ENCODE assay signal across 19 mouse cellular contexts in the genomic region with DNA sequence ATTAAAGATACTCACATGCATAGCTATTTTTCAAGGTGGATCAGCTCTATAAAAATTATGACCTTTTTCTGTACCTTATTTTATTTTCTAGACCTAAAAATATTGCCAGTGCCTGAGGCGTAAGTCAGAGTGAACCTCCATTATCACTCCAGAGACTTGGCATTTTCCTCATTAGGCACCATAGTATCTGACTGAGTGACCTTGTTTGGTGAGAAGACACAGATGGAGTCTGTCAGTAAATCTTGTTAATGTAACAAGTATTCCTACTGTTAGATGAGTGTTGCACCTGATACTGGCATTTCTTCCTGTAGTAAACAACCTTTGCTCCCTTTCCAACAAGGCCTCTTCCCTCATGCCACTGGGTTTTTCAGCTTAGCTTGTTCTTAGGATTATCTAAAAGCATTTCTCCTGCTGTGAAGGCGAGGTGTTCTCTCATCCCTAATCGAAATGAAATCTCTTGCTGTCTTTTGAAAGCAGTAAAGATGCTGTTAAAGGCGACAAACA.
A peak's percentile ranks its signal among the peaks of the same experiment; 100 is the strongest.
DNase-seq lines count a peak whose midpoint lies in the region; ATAC-seq and TF ChIP-seq lines count a peak whose summit lies in the region.
"Had no signal": no experiment of that assay in that cellular context is flagged by ENCODE, and none has a peak within 500 bp of the region (broad histone marks: within the 10 kb centered on the region; RNA-seq: fewer than 3 reads in every experiment).

No protein-coding gene starts in this region.

- WGBS in midbrain, embryonic 14.5 days = 59% methylated on average over 4 of the region's 4 CpGs
- 63% methylated on average over 4 of the region's 4 CpGs for WGBS in midbrain, embryonic 10.5 days
- WGBS in lung, adult 2 months = 56% methylated on average over 4 of the region's 4 CpGs

- peak; percentile 14 for DNase-seq in midbrain, embryonic 14.5 days
- DNase-seq in midbrain, embryonic 10.5 days (ENCODE audit: low spot score) = no peak
- DNase-seq in brain, embryonic 14.5 days (ENCODE audit: low read depth) = peak; percentile 25
- peak; percentile 32 to 39 for DNase-seq in cerebellum, adult 18-20 months
- peak; percentile 72 for DNase-seq in cerebellum, adult 9-11 months
- no peak for DNase-seq in gastrocnemius, postnatal 4 days (ENCODE audit: low spot score in 2 of 2)
- DNase-seq in lung, adult 2 months = no peak
- DNase-seq: adrenal gland, postnatal 14 days; heart, adult 2 months; heart, postnatal 14 days had no signal

- no peaks in the 10 kb centered on the region for H3K36me3 ChIP-seq in midbrain, embryonic 14.5 days (ENCODE audit: control insufficient read depth, insufficient read depth, low read length)
- H3K36me3 ChIP-seq in midbrain, embryonic 10.5 days = no peaks in the 10 kb centered on the region
- H3K36me3 ChIP-seq: embryonic facial prominence, embryonic 12.5 days; forebrain, embryonic 15.5 days; heart, embryonic 15.5 days had no signal

- ATAC-seq in midbrain, embryonic 14.5 days (ENCODE audit: low FRiP score, low TSS enrichment) = no peak
- ATAC-seq: activated CD4-positive, CD25-positive, alpha-beta regulatory T cell, adult 4 months; forebrain, embryonic 15.5 days; intestine, embryonic 16.5 days; Patski had no signal

- H3K4me3 ChIP-seq in midbrain, embryonic 14.5 days (replicated peaks; ENCODE audit: low read depth, low read length) = no peak overlapping the region
- no peak overlapping the region for H3K4me3 ChIP-seq in midbrain, embryonic 10.5 days
- H3K4me3 ChIP-seq in lung, adult 2 months (replicated peaks; ENCODE audit: extremely low read depth, low read depth, low read length) = no peak overlapping the region
- H3K4me3 ChIP-seq: embryonic facial prominence, embryonic 12.5 days; forebrain, embryonic 15.5 days; heart, adult 2 months; heart, embryonic 15.5 days had no signal

- no peak overlapping the region for H3K9ac ChIP-seq in midbrain, embryonic 14.5 days (replicated peaks; ENCODE audit: low read length)
- H3K9ac ChIP-seq: embryonic facial prominence, embryonic 12.5 days; forebrain, embryonic 15.5 days; heart, embryonic 15.5 days; hindbrain, embryonic 14.5 days had no signal

- H3K4me1 ChIP-seq in midbrain, embryonic 14.5 days (ENCODE audit: control insufficient read depth, insufficient read depth, low read length) = no peaks in the 10 kb centered on the region
- no peaks in the 10 kb centered on the region for H3K4me1 ChIP-seq in midbrain, embryonic 10.5 days
- H3K4me1 ChIP-seq in lung, adult 2 months (ENCODE audit: control insufficient read depth, insufficient read depth, low read length) = no peaks in the 10 kb centered on the region
- H3K4me1 ChIP-seq: embryonic facial prominence, embryonic 12.5 days; forebrain, embryonic 15.5 days; heart, embryonic 15.5 days had no signal

- no peak overlapping the region for H3K4me2 ChIP-seq in midbrain, embryonic 14.5 days (ENCODE audit: low read length)
- H3K4me2 ChIP-seq: embryonic facial prominence, embryonic 12.5 days; forebrain, embryonic 15.5 days; heart, embryonic 11.5 days; heart, embryonic 15.5 days; hindbrain, embryonic 14.5 days had no signal

- H3K27me3 ChIP-seq in midbrain, embryonic 14.5 days (ENCODE audit: control insufficient read depth, insufficient read depth, low read length) = no peaks in the 10 kb centered on the region
- no peaks in the 10 kb centered on the region for H3K27me3 ChIP-seq in midbrain, embryonic 10.5 days (ENCODE audit: low read depth, poor library complexity, severe bottlenecking)
- H3K27me3 ChIP-seq: CH12.LX; embryonic facial prominence, embryonic 12.5 days; forebrain, embryonic 15.5 days; heart, embryonic 15.5 days; Patski had no signal

- H3K27ac ChIP-seq in midbrain, embryonic 14.5 days (replicated peaks; ENCODE audit: low read depth, low read length) = no peak overlapping the region
- no peak overlapping the region for H3K27ac ChIP-seq in midbrain, embryonic 10.5 days (replicated peaks)
- H3K27ac ChIP-seq: embryonic facial prominence, embryonic 12.5 days; forebrain, embryonic 15.5 days; heart, adult 2 months; heart, embryonic 15.5 days; hindbrain, embryonic 14.5 days had no signal

- H3K9me3 ChIP-seq in midbrain, embryonic 14.5 days (ENCODE audit: control insufficient read depth, low read length) = no peaks in the 10 kb centered on the region
- no peaks in the 10 kb centered on the region for H3K9me3 ChIP-seq in midbrain, embryonic 10.5 days (replicated peaks)
- H3K9me3 ChIP-seq: embryonic facial prominence, embryonic 12.5 days; forebrain, embryonic 15.5 days; heart, embryonic 15.5 days had no signal

- TF ChIP-seq CTCF in brain, embryonic 14.5 days (IDR thresholded peaks at IDR 0.05; ENCODE audit: borderline replicate concordance, extremely low read depth, insufficient read depth, insufficient read length) = no peak
- no peak for TF ChIP-seq CTCF in lung, adult 2 months (IDR thresholded peaks at IDR 0.05; ENCODE audit: insufficient read depth, low read length)

- TF ChIP-seq POLR2A in brain, embryonic 14.5 days (IDR thresholded peaks at IDR 0.05; ENCODE audit: borderline replicate concordance, extremely low read depth, insufficient read depth, insufficient read length, poor library complexity, severe bottlenecking) = no peak
- no peak for TF ChIP-seq POLR2A in lung, adult 2 months (IDR thresholded peaks at IDR 0.05; ENCODE audit: borderline replicate concordance, extremely low read depth, low read depth, low read length)

Comparison
In these comparisons a context has a peak if more than half of its experiments do, and no peak if none do; other contexts are left out.
1. DNase-seq: peak in midbrain, embryonic 14.5 days (single experiment), brain, embryonic 14.5 days (single experiment), cerebellum, adult 18-20 months (2 of 2) and cerebellum, adult 9-11 months (single experiment); none in midbrain, embryonic 10.5 days (single experiment), gastrocnemius, postnatal 4 days (0 of 2) and lung, adult 2 months (single experiment).